Mouse (Mus musculus): Measurements from ENCODE around the gene Dnah9.

Dnah9 gene

GRCm38 (mm10) chr11:65787421-65788151 lies 380.8 kb downstream of the Dnah9 start:
- no peak for TF ChIP-seq GATA4 (IDR thresholded peaks at IDR 0.05; ENCODE audit: insufficient replicate concordance, low read length)

GRCm38 (mm10) chr11:65786160-65786559 lies 382.2 kb downstream of the Dnah9 start:
- no peak for TF ChIP-seq GATA4 (IDR thresholded peaks at IDR 0.05; ENCODE audit: insufficient replicate concordance, low read length)

GRCm38 (mm10) chr11:65781596-65781995 lies 386.8 kb downstream of the Dnah9 start:
- TF ChIP-seq GATA4 (IDR thresholded peaks at IDR 0.05; ENCODE audit: insufficient replicate concordance, low read length), result no peak

Measured in liver, adult (tissue).